Mouse (Mus musculus) forebrain, postnatal 0 days (tissue): ENCODE measurements around the gene Mrgpra2b. TPM values are rescaled to one million over a fixed set of nuclear protein-coding genes. Genes with fewer than 3 reads are reported as not detected.
"Not testable (repeated sequence)": the region's sequence is repeated elsewhere in the genome, so short reads cannot be mapped to it uniquely, and the experiment has no call there.

Source experiments
- ATAC-seq: fragments of 200-750 bp; cut with Nextera tagmentation; 2 replicates; pipeline ENCODE4 v1.8.0; 2017; ENCODE audit warnings: mild to moderate bottlenecking, moderate library complexity
- DNase-seq: peaks from one replicate; pipeline ENCODE4 v3.0.0-alpha.2; 2015
- H3K27ac ChIP-seq: fragments of 300-500 bp; sonication (generic); 2 replicates; pipeline ENCODE4 v1.5.1; 2014; ENCODE audit warnings: low read depth, mild to moderate bottlenecking, antibody characterized with exemption, low read length, moderate library complexity, mixed read lengths
- H3K27me3 ChIP-seq: fragments of 300-500 bp; sonication (generic); 2 replicates; pipeline ENCODE4 v1.6.1; 2014; ENCODE audit warnings: mild to moderate bottlenecking, low read length, mixed read lengths; ENCODE audit not compliant: insufficient read depth
- H3K36me3 ChIP-seq: fragments of 300-500 bp; sonication (generic); 2 replicates; pipeline ENCODE4 v1.6.1; 2014; ENCODE audit warnings: mild to moderate bottlenecking, moderate library complexity; ENCODE audit not compliant: insufficient read depth
- H3K4me1 ChIP-seq: fragments of 300-500 bp; sonication (generic); 2 replicates; pipeline ENCODE4 v1.6.1; 2014; ENCODE audit warnings: antibody characterized with exemption; ENCODE audit not compliant: insufficient read depth
- H3K4me2 ChIP-seq: fragments of 300-500 bp; sonication (generic); 2 replicates; pipeline ENCODE4 v1.6.1; 2014; ENCODE audit warnings: low read depth, mild to moderate bottlenecking, moderate library complexity
- H3K4me3 ChIP-seq: fragments of 300-500 bp; sonication (generic); 2 replicates; pipeline ENCODE4 v1.5.1; 2014; ENCODE audit warnings: low read depth, low read length, mixed read lengths
- H3K9ac ChIP-seq: fragments of 300-500 bp; sonication (generic); 2 replicates; pipeline ENCODE4 v1.6.1; 2014; ENCODE audit warnings: mild to moderate bottlenecking
- H3K9me3 ChIP-seq: fragments of 300-500 bp; sonication (generic); 2 replicates; pipeline ENCODE4 v1.6.1; 2016; ENCODE audit warnings: low read length
- CTCF ChIP-seq: sonication (generic); IDR thresholded peaks from 2 replicates; pipeline ENCODE4 v1.5.1; 2016; ENCODE audit warnings: antibody characterized with exemption, control low read depth, low read depth
- WGBS: fragments of 180-500 bp; shearing (Covaris S2); extraction: QIAGEN DNeasy Blood & Tissue Kit; methylation state at CpG from one replicate; pipeline ENCODE4 v1.1.7; 2014; 5-methylcytosine and 5-hydroxymethylcytosine counted together
- polyA plus RNA-seq: library from polyadenylated mRNA; unstranded; fragments of >200 nt; fragmentation: Nextera tagmentation; extraction: Ambion mirVana; gene quantifications from 2 replicates; pipeline ENCODE4 v1.2.1, GENCODE M21; 2015
- total RNA-seq: library from RNA; depleted of rRNA; stranded (reverse); fragments of >200 nt; gene quantifications from 2 replicates; pipeline ENCODE4 v1.2.3, GENCODE M21; 2014; rRNA removed

The Mrgpra2b gene
- not detected in 2 replicates for total RNA-seq
- not detected in 2 replicates for polyA plus RNA-seq

GRCm38 (mm10) chr7:47528762-47529161, at the start of gene Mrgpra2b:
Mrgpra2b (minus strand) TSS chr7:47528862.
- ATAC-seq: no peak
- H3K4me2 ChIP-seq: no peak within 1 kb of the TSS
- TF ChIP-seq CTCF: no peak

GRCm38 (mm10) chr7:47516379-47516778, 12.3 kb downstream of the Mrgpra2b start:
- 86% methylated on average over 1 of the region's 1 CpGs for WGBS
- DNase-seq: no peak
- TF ChIP-seq CTCF: no peak

More at GRCm38 (mm10) chr7:47528762-47529161, at the start of gene Mrgpra2b:
- H3K36me3 ChIP-seq: no peaks in the 10 kb centered on the region
- H3K4me3 ChIP-seq: no peak within 1 kb of the TSS
- no peak within 1 kb of the TSS for H3K27ac ChIP-seq
- no peaks in the 10 kb centered on the region for H3K27me3 ChIP-seq
- H3K9me3 ChIP-seq: no peaks in the 10 kb centered on the region
- no peaks in the 10 kb centered on the region for H3K4me1 ChIP-seq
- no peak within 1 kb of the TSS for H3K9ac ChIP-seq
- no peak for DNase-seq

GRCm38 (mm10) chr7:47515050-47515449, 13.6 kb downstream of the Mrgpra2b start:
- Histone ChIP-seq H3K4me2 (no peak overlapping the region), H3K4me1 (no peaks in the 10 kb centered on the region), H3K4me3 (no peak overlapping the region), H3K9ac (no peak overlapping the region), H3K9me3 (peaks cover 15% of the 10 kb centered on the region; the same call in 1 of the 2 replicates), H3K36me3 (no peaks in the 10 kb centered on the region), H3K27ac (no peak overlapping the region), H3K27me3 (no peaks in the 10 kb centered on the region)
- DNase-seq: no peak
- no peak for TF ChIP-seq CTCF
- 80% methylated on average over 2 of the region's 2 CpGs for WGBS
- ATAC-seq: no peak

More at GRCm38 (mm10) chr7:47516379-47516778, 12.3 kb downstream of the Mrgpra2b start:
- Histone ChIP-seq H3K4me1 (no peaks in the 10 kb centered on the region), H3K36me3 (no peaks in the 10 kb centered on the region), H3K9ac (no peak overlapping the region), H3K27me3 (no peaks in the 10 kb centered on the region), H3K27ac (no peak overlapping the region), H3K9me3 (peaks cover 15% of the 10 kb centered on the region; the same call in 1 of the 2 replicates), H3K4me3 (no peak overlapping the region), H3K4me2 (no peak overlapping the region)
- ATAC-seq: no peak

- H3K27me3 ChIP-seq: no peaks in the 10 kb centered on the region
- WGBS: 84% methylated on average over 4 of the region's 4 CpGs
- ATAC-seq: no peak
- no peak overlapping the region for H3K4me2 ChIP-seq
- no peak overlapping the region for H3K27ac ChIP-seq
- H3K4me3 ChIP-seq: no peak overlapping the region
- no peak for TF ChIP-seq CTCF
- H3K9me3 ChIP-seq: 0 out of 2 replicates have a peak, but pooled peaks cover 9% of the 10 kb centered on the region
- no peak for DNase-seq
- no peaks in the 10 kb centered on the region for H3K4me1 ChIP-seq
- H3K36me3 ChIP-seq: no peaks in the 10 kb centered on the region
- no peak overlapping the region for H3K9ac ChIP-seq
These were observed 25.7 kb downstream of the Mrgpra2b start for GRCm38 (mm10) chr7:47502953-47503352.

GRCm38 (mm10) chr7:47491266-47491665, 37.4 kb downstream of the Mrgpra2b start:
- H3K27ac ChIP-seq, H3K4me2 ChIP-seq, H3K9me3 ChIP-seq, DNase-seq, H3K9ac ChIP-seq, H3K36me3 ChIP-seq, H3K27me3 ChIP-seq, H3K4me3 ChIP-seq, H3K4me1 ChIP-seq, ATAC-seq: not testable (repeated sequence)

- not testable (repeated sequence) for H3K4me2 ChIP-seq, H3K27me3 ChIP-seq, DNase-seq, H3K9ac ChIP-seq, H3K9me3 ChIP-seq, H3K27ac ChIP-seq, H3K36me3 ChIP-seq, H3K4me3 ChIP-seq, H3K4me1 ChIP-seq, ATAC-seq
- no CpG with 5 or more reads among the region's 1 CpGs for WGBS
These were observed 39.2 kb downstream of the Mrgpra2b start for GRCm38 (mm10) chr7:47489438-47489837.

GRCm38 (mm10) chr7:47483181-47483580, 45.5 kb downstream of the Mrgpra2b start:
- not testable (repeated sequence) for H3K27me3 ChIP-seq, H3K36me3 ChIP-seq, H3K4me3 ChIP-seq, H3K4me2 ChIP-seq, H3K9me3 ChIP-seq, H3K4me1 ChIP-seq, ATAC-seq, H3K9ac ChIP-seq, DNase-seq, H3K27ac ChIP-seq

GRCm38 (mm10) chr7:47473904-47474303, 54.8 kb downstream of the Mrgpra2b start:
- H3K27me3 ChIP-seq, H3K4me3 ChIP-seq, H3K36me3 ChIP-seq, H3K27ac ChIP-seq, DNase-seq, H3K4me2 ChIP-seq, H3K9ac ChIP-seq, H3K4me1 ChIP-seq, ATAC-seq, H3K9me3 ChIP-seq: not testable (repeated sequence)
- 21% methylated on average over 1 of the region's 3 CpGs for WGBS

GRCm38 (mm10) chr7:47465278-47465981, 63.2 kb downstream of the Mrgpra2b start:
- not testable (repeated sequence) for DNase-seq, H3K27ac ChIP-seq, H3K27me3 ChIP-seq, H3K4me2 ChIP-seq, ATAC-seq, H3K4me3 ChIP-seq, H3K4me1 ChIP-seq, H3K36me3 ChIP-seq, H3K9ac ChIP-seq, H3K9me3 ChIP-seq

- WGBS: no CpG with 5 or more reads among the region's 1 CpGs
- ATAC-seq: not testable (repeated sequence)
These were observed 76.6 kb downstream of the Mrgpra2b start, which contains the start of gene Mrgpra2a for GRCm38 (mm10) chr7:47452015-47452414. Mrgpra2a (minus strand) TSS chr7:47452139.

More at GRCm38 (mm10) chr7:47452015-47452414, 76.6 kb downstream of the Mrgpra2b start, which contains the start of gene Mrgpra2a:
- not testable (repeated sequence) for H3K4me3 ChIP-seq, H3K4me2 ChIP-seq, H3K9me3 ChIP-seq, H3K9ac ChIP-seq, DNase-seq, H3K27me3 ChIP-seq, H3K4me1 ChIP-seq, H3K36me3 ChIP-seq, H3K27ac ChIP-seq
